Mouse (Mus musculus): Measurements from ENCODE around the gene Zfp697.

DNA sequence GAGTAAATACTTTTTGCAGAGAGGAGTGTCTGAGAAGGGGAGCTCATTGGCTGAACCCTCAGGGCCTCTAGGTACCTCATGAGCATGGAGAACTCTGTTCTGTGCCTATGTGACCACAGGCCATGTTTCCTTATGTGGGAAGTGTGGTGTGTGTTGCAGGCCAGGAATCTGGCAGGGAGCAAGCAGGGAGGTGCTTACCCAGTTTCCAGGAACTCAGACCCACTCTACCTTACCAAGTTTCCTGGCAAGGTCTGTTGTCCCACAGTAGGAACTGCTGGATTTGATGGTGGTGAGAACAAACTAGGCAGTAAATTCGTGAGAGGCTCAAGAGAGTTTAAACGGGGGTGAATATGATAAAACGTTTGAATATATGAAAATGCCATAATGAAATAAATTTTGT is 16.2 kb upstream of the Zfp697 start:
- TF ChIP-seq POLR2A (IDR thresholded peaks at IDR 0.05; ENCODE audit: insufficient read depth, low read depth, low read length) (no peak), CTCF (IDR thresholded peaks at IDR 0.05; ENCODE audit: insufficient read depth, low read depth, low read length) (no peak)

All from olfactory bulb, adult 2 months (tissue).